Mouse (Mus musculus): ENCODE data around the gene Fshr. TPM values are rescaled to one million over a fixed set of nuclear protein-coding genes. Genes with fewer than 3 reads are reported as not detected.

Fshr gene
- polyA plus RNA-seq, 1 experiment from 2014 or later, result not detected

DNA sequence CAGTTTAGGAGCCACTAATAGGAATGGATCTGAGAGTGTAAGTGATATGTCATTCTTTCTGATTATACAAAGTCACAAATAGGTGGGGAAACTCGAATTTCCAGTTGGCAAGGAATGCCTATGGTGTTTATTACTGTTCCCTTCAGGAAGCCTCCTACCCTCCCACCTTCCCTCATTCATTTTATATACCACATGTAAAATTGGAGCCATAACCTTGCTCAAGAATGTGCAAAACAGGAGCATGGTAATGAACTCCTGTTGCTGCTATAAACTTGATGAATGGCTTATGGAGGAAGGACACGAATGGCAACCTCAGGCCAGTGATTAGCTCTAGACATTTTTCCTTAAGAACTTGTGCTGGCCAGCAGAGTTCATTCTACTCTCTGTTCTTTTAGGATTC is 117.6 kb downstream of the Fshr start:
- no peaks in the 10 kb centered on the region for H3K9me3 ChIP-seq
- no peaks in the 10 kb centered on the region for H3K27me3 ChIP-seq (ENCODE audit: poor library complexity, severe bottlenecking)
- H3K27ac ChIP-seq, result no peak overlapping the region
- no peak overlapping the region for H3K4me3 ChIP-seq
- 67% methylated on average over 2 of the region's 2 CpGs for WGBS
- H3K4me1 ChIP-seq, result no peaks in the 10 kb centered on the region
- H3K36me3 ChIP-seq (replicated peaks), result no peaks in the 10 kb centered on the region
- DNase-seq (ENCODE audit: extremely low spot score, low spot score), result no peak

GRCm38 (mm10) chr17:89079706-89080105 is 120.8 kb downstream of the Fshr start:
- Histone ChIP-seq H3K36me3 (replicated peaks) (no peaks in the 10 kb centered on the region), H3K4me1 (no peaks in the 10 kb centered on the region), H3K4me3 (no peak overlapping the region), H3K9me3 (no peaks in the 10 kb centered on the region), H3K27me3 (ENCODE audit: poor library complexity, severe bottlenecking) (no peaks in the 10 kb centered on the region), H3K27ac (no peak overlapping the region)
- DNase-seq (ENCODE audit: extremely low spot score, low spot score), result no peak
- WGBS, result 89% methylated on average over 5 of the region's 5 CpGs

DNA sequence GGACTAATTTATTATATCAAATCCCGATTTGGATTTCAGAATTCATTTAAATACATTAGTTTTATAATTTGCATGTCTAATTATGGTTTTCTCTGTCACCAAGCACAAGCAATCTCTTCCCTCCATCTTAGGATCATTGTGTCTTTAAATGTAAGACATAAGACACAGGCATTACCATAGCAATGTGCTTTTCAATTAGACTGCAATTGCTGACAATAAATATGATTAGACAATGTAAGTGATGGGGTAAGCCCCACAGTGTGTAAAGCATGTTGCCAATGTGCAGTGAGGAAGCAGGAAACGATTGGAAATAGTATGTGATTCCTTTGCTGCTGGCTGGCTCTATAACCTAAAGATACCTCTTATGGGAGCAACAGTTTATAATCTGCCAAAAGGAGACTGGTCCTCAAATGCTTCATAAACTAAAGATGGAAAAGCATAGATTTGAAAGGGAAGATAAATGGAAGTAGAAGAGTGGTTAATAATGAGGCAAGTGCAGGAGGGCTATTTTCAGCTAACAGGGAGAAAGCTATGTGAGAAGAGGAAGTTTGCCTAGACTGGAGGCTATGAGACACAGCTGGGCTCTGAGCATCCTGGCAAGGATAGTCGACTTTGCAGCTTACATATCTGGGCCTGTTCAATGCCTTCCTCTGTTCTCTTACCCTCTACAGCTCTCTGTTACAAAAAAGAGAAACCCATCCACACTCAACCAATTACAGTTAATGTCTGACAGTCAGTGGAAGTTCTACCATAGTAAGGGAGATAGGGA is 136.0 kb downstream of the Fshr start:
- Histone ChIP-seq H3K27ac (no peak overlapping the region), H3K4me3 (no peak overlapping the region), H3K4me1 (no peaks in the 10 kb centered on the region), H3K36me3 (replicated peaks) (no peaks in the 10 kb centered on the region), H3K9me3 (no peaks in the 10 kb centered on the region), H3K27me3 (ENCODE audit: poor library complexity, severe bottlenecking) (no peaks in the 10 kb centered on the region)
- 70% methylated on average over 3 of the region's 3 CpGs for WGBS
- DNase-seq (ENCODE audit: extremely low spot score, low spot score), result no peak

DNA sequence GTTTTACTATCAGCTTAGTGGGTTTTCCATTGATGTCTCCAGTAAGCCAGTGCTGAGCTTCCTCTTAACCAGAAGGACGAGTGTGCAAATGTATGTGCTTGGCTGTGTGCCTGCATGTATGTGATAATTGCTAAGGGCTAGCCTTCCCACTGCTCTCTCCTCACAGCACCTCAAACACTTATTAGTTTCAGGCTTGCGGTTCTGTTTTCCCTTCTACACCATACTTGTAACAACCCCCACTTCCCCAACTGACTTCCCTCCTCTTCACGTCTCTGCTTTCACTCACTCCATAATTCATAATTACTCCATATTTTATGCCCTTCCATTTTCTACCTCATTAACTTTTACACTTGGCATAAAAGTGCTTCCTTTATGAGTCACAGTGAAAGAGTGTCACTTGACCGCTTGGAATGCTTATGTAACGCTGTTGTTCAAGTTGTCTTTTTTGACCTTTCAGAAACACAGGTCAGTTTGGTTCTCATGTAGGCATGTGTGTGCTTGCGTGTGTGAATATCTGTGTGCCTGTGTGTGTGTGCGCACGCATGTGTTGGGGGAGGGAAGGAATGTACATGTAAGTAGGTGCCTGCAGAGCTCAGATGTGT is 138.0 kb downstream of the Fshr start:
- Histone ChIP-seq H3K4me1 (no peaks in the 10 kb centered on the region), H3K27ac (no peak overlapping the region), H3K27me3 (ENCODE audit: poor library complexity, severe bottlenecking) (no peaks in the 10 kb centered on the region), H3K9me3 (no peaks in the 10 kb centered on the region), H3K36me3 (replicated peaks) (no peaks in the 10 kb centered on the region), H3K4me3 (no peak overlapping the region)
- DNase-seq (ENCODE audit: extremely low spot score, low spot score), result no peak
- 92% methylated on average over 8 of the region's 8 CpGs for WGBS

- no peak for DNase-seq (ENCODE audit: extremely low spot score, low spot score)
- WGBS, result 91% methylated on average over 3 of the region's 3 CpGs
- Histone ChIP-seq H3K27me3 (ENCODE audit: poor library complexity, severe bottlenecking) (no peaks in the 10 kb centered on the region), H3K27ac (no peak overlapping the region), H3K9me3 (no peaks in the 10 kb centered on the region), H3K4me3 (no peak overlapping the region), H3K4me1 (no peaks in the 10 kb centered on the region), H3K36me3 (replicated peaks) (no peaks in the 10 kb centered on the region)
These were observed 149.4 kb downstream of the Fshr start for GRCm38 (mm10) chr17:89051031-89051563.

DNA sequence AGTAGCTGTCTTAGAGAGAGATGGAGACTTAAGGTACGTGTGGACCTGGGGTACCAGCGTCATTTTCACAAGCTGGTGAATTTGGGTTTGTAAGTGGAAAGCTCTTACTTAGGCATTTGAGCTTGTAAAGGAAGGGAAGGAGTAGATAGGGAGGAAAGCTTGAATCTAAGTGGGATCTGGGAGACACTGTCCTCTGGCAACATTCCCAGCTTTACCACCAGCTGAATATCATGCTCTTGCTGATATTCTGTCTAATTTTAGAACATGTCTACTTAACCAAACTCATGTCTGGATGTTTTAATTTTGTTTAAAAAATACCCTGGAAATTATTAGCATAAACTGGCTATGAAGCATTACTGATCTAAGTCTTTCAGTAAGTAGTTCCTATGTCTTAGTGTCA is 151.4 kb downstream of the Fshr start:
- Histone ChIP-seq H3K27me3 (ENCODE audit: poor library complexity, severe bottlenecking) (no peaks in the 10 kb centered on the region), H3K4me3 (no peak overlapping the region), H3K27ac (no peak overlapping the region), H3K4me1 (no peaks in the 10 kb centered on the region), H3K36me3 (replicated peaks) (no peaks in the 10 kb centered on the region), H3K9me3 (no peaks in the 10 kb centered on the region)
- DNase-seq (ENCODE audit: extremely low spot score, low spot score), result no peak
- WGBS, result 95% methylated on average over 2 of the region's 2 CpGs

DNA sequence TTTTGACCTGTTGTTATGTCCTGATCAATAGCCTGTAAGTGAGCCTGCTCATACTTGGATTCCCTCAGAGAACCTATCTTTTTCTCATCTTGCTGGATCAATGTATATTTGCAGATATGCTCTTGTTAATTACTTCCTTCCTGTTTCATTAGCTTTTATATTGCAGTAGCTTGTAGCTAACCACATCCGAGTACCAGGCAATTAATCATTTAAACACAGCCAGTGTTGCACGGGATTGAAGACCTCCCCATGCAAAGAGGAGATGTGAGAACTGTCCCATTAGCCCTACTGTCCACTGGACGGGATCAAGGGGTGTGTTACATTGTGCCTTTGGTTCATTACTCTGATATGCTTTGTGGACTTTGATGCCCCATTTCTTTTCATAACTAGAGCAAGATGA is 154.5 kb downstream of the Fshr start:
- Histone ChIP-seq H3K4me1 (no peaks in the 10 kb centered on the region), H3K36me3 (replicated peaks) (no peaks in the 10 kb centered on the region), H3K27me3 (ENCODE audit: poor library complexity, severe bottlenecking) (no peaks in the 10 kb centered on the region), H3K4me3 (no peak overlapping the region), H3K9me3 (no peaks in the 10 kb centered on the region), H3K27ac (no peak overlapping the region)
- no peak for DNase-seq (ENCODE audit: extremely low spot score, low spot score)
- 86% methylated on average over 3 of the region's 3 CpGs for WGBS

DNA sequence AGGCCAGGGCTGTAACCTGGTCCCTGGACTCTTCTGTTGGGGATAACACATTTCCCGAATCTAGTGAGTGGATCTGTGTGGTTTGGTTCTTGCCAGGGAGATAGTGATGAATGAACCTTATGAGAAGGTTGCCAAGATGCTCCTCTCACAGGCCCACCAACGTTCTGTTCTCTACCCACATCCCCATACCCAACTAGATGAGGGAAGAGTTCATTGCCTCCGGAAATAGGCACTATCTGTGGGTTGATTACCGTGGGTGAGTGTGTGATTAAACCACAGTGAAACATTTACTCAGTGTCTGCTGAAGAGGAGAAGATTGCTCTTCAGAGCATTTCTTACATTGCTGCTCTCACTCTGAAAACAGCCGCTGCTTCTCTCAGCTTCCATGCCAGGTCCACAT is 163.8 kb downstream of the Fshr start:
- DNase-seq (ENCODE audit: extremely low spot score, low spot score), result no peak
- no peak overlapping the region for H3K27ac ChIP-seq
- WGBS, result 89% methylated on average over 5 of the region's 5 CpGs
- no peaks in the 10 kb centered on the region for H3K27me3 ChIP-seq (ENCODE audit: poor library complexity, severe bottlenecking)
- 0 out of 2 replicates have a peak, but pooled peaks cover 3% of the 10 kb centered on the region for H3K9me3 ChIP-seq
- H3K4me1 ChIP-seq, result no peaks in the 10 kb centered on the region
- no peaks in the 10 kb centered on the region for H3K36me3 ChIP-seq (replicated peaks)
- H3K4me3 ChIP-seq, result no peak overlapping the region

GRCm38 (mm10) chr17:89036049-89036448 is 164.4 kb downstream of the Fshr start:
- WGBS, result 88% methylated on average over 3 of the region's 3 CpGs
- H3K4me3 ChIP-seq, result no peak overlapping the region
- H3K36me3 ChIP-seq (replicated peaks), result no peaks in the 10 kb centered on the region
- no peaks in the 10 kb centered on the region for H3K27me3 ChIP-seq (ENCODE audit: poor library complexity, severe bottlenecking)
- H3K4me1 ChIP-seq, result no peaks in the 10 kb centered on the region
- 0 out of 2 replicates have a peak, but pooled peaks cover 3% of the 10 kb centered on the region for H3K9me3 ChIP-seq
- no peak overlapping the region for H3K27ac ChIP-seq
- no peak for DNase-seq (ENCODE audit: extremely low spot score, low spot score)

- Histone ChIP-seq H3K27me3 (ENCODE audit: poor library complexity, severe bottlenecking) (no peaks in the 10 kb centered on the region), H3K36me3 (replicated peaks) (no peaks in the 10 kb centered on the region), H3K27ac (no peak overlapping the region), H3K4me3 (no peak overlapping the region), H3K4me1 (no peaks in the 10 kb centered on the region), H3K9me3 (0 out of 2 replicates have a peak, but pooled peaks cover 3% of the 10 kb centered on the region)
- DNase-seq (ENCODE audit: extremely low spot score, low spot score), result no peak
These were observed 165.8 kb downstream of the Fshr start for GRCm38 (mm10) chr17:89034627-89035026.

- Histone ChIP-seq H3K27ac (no peak overlapping the region), H3K36me3 (replicated peaks) (no peaks in the 10 kb centered on the region), H3K4me3 (no peak overlapping the region), H3K9me3 (0 out of 2 replicates have a peak, but pooled peaks cover 3% of the 10 kb centered on the region), H3K4me1 (no peaks in the 10 kb centered on the region), H3K27me3 (ENCODE audit: poor library complexity, severe bottlenecking) (no peaks in the 10 kb centered on the region)
- 89% methylated on average over 2 of the region's 2 CpGs for WGBS
- DNase-seq (ENCODE audit: extremely low spot score, low spot score), result no peak
These were observed 167.5 kb downstream of the Fshr start for GRCm38 (mm10) chr17:89032981-89033380.

GRCm38 (mm10) chr17:89019518-89019917 is 181.0 kb downstream of the Fshr start:
- Histone ChIP-seq H3K4me1 (no peaks in the 10 kb centered on the region), H3K36me3 (replicated peaks) (no peaks in the 10 kb centered on the region), H3K27ac (no peak overlapping the region), H3K27me3 (ENCODE audit: poor library complexity, severe bottlenecking) (no peaks in the 10 kb centered on the region), H3K4me3 (no peak overlapping the region), H3K9me3 (no peaks in the 10 kb centered on the region)
- WGBS, result 89% methylated on average over 2 of the region's 2 CpGs
- no peak for DNase-seq (ENCODE audit: extremely low spot score, low spot score)

DNA sequence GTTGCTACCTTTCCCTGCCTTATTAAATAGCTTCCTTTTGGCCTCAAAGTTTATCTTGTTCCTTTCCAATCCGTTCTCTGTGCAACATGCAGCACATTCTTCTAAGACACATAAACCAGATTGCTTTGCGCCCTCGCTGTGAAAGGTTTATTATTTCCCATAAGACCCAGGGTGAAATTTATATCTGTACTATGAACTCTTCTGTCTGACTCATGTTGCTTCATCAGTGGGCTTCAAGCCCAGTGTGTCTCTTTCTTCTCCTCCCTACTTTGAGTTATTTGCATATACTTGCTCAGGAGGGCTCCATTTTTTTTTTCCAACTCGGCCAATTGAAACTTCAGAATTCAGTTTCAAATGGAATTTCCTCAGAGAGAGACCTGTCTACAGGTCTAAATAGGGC is 183.5 kb downstream of the Fshr start:
- 90% methylated on average over 4 of the region's 4 CpGs for WGBS
- H3K36me3 ChIP-seq (replicated peaks), result no peaks in the 10 kb centered on the region
- H3K27me3 ChIP-seq (ENCODE audit: poor library complexity, severe bottlenecking), result no peaks in the 10 kb centered on the region
- H3K27ac ChIP-seq, result no peak overlapping the region
- no peak overlapping the region for H3K4me3 ChIP-seq
- no peaks in the 10 kb centered on the region for H3K4me1 ChIP-seq
- DNase-seq (ENCODE audit: extremely low spot score, low spot score), result no peak
- no peaks in the 10 kb centered on the region for H3K9me3 ChIP-seq
